Mouse (Mus musculus) stomach, postnatal 0 days (tissue): Measurements from ENCODE around the gene Sec14l1.

Experiments
- CTCF ChIP-seq: IDR thresholded peaks from 2 replicates; pipeline ENCODE4 v1.5.1; 2016; ENCODE audit warnings: antibody characterized with exemption, low read depth, mild to moderate bottlenecking, moderate library complexity
- EP300 ChIP-seq: optimal IDR thresholded peaks from 2 replicates; pipeline ENCODE3; 2016; ENCODE audit warnings: antibody characterized with exemption

- TF ChIP-seq CTCF (no peak), EP300 (no peak)
These were observed 36.5 kb downstream of the Sec14l1 start for GRCm38 (mm10) chr11:117151461-117151860.
